Mouse (Mus musculus) cerebellum, adult 2 months (tissue): Measurements from ENCODE around the gene Defa21.
"Not testable (repeated sequence)": the region's sequence is repeated elsewhere in the genome, so short reads cannot be mapped to it uniquely, and the experiment has no call there.

Experiments
- CTCF ChIP-seq: fragments of 200-500 bp; IDR thresholded peaks from 2 replicates; pipeline ENCODE4 v1.5.1; 2011; ENCODE audit warnings: low read depth, mild to moderate bottlenecking, control low read depth, low read length, moderate library complexity, borderline replicate concordance; ENCODE audit not compliant: insufficient read depth
- POLR2A ChIP-seq: fragments of 200-500 bp; IDR thresholded peaks from 2 replicates; pipeline ENCODE4 v1.6.1; 2011; ENCODE audit warnings: low read length, control low read depth, borderline replicate concordance; ENCODE audit not compliant: insufficient read depth

GRCm38 (mm10) chr8:21010548-21010947, 14.8 kb upstream of the Defa21 start:
- TF ChIP-seq POLR2A, CTCF: not testable (repeated sequence)
